Mouse (Mus musculus) naive thymus-derived CD4-positive, alpha-beta T cell, adult 2 months (primary cell): ENCODE data around the gene Palld.

Source experiments
- DNase-seq: peaks from one replicate; pipeline ENCODE4 v3.0.0-alpha.2; 2011; ENCODE audit warnings: low read depth

Gene Palld

DNA sequence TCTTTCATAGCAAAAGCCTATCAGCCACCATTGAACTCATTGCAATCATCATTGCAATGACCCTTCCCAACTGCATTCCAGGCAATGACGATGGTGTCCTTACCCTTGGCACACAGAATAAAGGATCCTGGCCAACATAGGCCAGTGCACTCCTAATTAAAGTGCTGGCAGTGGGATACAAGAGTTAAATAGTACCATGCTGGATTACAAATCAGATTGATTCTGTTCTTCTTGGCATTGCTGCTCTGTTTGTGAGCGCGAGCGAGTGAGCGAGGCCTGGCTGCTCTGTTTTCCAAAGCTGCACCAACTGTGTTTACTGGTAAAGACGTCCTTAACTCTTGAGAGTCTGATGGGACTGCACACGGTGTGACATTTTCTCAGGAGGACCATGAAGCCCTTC lies 37.1 kb downstream of the Palld start:
- DNase-seq = no peak

DNA sequence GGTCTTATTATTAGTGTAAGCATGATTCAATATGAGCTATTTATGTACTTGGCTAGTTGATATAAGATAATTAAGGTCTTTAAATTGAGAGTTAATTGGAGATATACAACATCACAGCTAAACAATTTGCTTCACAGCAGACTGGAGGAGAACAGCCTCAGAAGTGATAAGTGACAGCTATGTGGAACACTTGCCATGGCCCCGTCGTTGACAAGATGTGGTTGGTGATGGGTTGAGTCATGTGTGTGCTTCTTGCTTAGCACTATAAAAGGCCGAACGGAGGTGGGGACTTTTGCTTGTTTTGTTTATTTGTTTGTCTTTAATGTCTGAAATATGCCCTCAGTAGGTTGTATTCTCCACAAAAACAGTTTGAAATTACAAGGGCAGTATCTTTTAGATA lies 51.2 kb downstream of the Palld start:
- DNase-seq = no peak

DNA sequence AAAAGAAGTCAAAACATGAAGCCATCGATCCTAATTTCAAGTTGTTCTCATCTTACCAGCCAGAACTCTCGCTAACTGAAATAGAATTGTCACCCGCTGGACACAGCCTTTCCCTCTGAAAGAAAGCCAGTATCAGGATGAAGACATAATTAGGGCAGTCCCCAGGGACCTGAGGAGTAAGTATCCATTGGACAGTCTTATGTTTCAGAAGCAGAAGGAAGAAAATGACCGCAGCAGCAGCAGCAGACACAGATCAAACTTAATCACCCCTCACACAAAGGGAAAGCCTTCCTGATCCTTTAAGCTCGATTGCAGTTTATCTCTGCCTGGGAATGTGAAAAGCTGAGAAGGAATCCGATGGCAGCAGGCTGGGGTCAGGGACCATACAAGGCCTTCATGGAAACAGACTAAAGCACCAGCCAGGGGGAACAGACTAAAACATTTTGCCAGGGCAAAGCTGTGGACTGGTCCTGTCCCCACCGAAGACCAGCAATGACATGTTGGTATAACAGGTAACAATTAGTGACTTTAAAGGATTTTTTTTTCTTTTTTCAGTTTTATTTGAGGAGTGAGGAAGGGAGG lies 53.8 kb downstream of the Palld start:
- DNase-seq = no peak

DNA sequence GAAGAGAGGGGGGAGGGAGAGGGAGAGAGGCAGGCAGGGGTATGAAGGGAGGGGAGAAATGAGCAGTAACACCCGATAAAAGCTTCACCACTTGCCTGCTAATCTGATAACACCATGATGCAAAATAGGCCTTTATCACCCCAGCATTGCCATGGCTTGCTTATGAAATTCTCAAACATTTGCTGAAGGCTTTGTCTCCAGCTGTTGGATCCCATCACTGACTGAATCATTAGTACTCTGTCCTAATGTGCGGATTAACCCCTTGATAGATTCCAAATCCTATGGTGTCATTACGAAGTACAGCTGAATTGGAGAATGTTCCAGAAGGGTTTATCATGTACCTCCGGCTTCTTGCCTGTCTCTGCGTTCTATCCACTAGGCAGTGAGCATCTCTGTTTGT lies 55.0 kb downstream of the Palld start:
- DNase-seq = no peak

DNA sequence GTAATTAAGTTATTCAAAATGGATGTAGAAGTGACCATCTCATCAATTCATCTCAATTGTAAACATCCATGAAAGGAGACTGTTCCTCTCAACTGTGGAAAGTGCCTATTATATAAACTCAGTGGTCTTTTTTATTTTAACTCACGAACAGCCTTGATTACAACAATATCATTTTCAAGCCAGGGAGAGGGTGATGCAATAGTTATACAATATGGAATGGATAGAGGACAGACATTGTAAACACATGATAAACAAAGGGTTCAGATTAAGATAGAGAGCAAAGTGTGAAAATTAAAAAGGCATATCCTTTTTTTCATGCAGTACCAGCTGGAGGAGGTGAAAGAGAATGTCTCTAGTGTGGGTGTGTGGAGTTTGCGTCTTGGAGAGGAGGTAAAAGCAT lies 57.5 kb downstream of the Palld start:
- DNase-seq = no peak

DNA sequence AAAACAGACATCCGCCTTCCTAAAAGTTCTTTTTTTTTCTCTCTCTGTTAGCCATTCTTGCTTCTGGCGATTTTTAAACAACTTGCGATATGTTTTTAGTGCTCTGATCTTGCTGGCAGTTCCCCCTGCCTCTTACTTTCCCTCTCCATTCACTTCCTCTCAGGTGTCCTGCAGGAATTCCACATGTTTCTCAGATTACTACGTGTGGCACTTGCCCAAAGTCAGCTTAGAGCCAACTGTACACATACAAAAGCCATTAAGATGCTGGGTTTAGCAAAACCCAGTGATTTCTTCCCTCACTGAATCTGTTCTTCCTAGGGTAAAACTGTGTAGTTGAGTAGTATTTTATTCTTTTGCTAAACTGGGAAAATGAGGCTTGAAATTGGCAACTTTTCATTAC lies 57.9 kb downstream of the Palld start:
- DNase-seq = no peak

DNA sequence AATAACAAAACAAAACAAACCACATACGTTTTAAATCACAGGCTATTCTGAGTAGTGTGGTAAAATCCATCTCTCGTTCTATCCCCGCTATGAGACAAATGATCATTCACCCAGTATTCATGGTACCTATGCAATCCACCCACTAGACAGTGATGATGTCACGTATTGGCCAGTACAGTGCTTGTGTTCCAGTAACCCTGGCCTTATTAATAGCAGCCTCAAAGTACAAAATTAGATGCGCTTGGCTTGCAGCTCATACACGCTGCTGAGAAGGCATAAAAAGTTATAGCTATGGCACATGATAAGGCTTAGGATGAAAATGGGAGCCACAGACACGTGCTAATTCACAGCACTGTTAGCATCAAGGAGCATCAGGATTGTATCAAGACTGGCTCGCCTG lies 58.7 kb downstream of the Palld start:
- DNase-seq = no peak

DNA sequence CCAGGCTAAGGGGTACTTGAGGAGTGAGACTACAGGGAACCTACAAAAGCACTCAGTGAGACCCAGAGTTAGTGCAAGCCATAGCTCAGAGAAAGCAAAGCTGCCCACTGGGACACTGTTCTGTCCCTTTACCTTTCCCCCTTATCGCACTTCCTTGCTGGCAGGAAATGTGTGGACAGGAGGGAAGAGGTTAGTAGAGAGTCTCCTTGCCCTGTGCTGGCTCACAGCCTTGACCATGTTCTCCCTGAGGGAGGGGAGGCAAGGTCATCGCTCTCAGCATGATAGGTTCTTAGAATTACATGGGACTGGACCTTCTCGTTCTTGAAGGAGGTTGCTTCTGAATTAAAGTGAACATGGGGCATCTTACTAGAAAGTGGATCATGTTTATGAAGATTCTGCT lies 69.3 kb downstream of the Palld start:
- DNase-seq = no peak

DNA sequence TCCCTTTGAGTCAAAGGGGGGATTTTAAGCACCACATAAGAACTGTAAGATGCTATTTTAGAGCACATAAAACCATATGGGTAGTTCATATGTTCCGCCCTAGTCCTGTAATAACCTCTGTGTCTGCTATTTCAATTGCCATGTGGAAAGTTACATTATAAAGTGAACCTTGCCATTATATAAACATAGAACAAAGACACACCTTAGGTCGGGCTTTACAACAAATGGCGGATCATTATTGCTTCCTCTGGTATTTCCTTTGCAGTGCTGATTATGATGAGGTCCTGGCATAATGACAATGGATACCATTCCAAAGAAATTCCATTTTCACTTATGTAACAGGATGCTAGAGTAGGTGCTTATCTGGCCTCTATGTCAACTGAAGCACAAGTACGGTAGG lies 70.5 kb downstream of the Palld start:
- DNase-seq = no peak

DNA sequence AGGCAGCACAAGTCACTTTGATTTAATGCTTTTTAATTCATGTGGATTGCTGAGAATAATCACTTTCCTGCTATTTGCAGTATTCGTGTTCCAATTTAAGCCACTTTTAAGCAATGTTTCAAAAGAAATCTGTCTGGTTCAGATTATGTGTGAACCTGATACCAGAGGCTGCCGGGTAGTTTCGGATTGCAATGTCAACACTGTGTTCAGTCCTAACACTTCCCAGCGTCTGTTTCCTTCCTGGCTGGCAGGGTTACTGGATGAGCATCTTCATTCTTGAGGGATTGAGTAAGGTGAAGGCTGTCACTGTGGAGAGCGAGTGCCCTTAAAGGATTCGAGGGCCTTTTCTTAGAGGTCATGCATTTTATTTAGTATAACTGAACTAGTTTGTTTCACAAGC lies 71.7 kb downstream of the Palld start:
- DNase-seq = no peak

DNA sequence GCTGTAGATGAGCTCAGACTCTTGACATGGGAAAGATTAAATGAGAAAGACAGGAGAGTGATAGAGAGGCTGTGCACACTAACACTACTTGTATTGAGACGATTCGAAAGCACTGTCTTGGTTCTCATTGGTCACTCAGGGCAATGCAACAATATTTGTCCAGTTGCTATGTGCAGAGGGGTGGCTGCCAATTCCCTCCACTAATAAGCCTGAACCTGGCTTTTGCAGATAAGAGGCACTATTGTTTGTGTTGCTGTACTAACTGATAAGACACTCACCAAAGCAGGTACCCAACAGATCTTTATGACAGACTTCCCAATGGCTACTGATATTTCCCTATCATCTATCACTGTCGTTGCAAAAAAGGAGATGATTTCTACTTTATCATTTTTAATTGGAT lies 77.9 kb downstream of the Palld start:
- no peak for DNase-seq

DNA sequence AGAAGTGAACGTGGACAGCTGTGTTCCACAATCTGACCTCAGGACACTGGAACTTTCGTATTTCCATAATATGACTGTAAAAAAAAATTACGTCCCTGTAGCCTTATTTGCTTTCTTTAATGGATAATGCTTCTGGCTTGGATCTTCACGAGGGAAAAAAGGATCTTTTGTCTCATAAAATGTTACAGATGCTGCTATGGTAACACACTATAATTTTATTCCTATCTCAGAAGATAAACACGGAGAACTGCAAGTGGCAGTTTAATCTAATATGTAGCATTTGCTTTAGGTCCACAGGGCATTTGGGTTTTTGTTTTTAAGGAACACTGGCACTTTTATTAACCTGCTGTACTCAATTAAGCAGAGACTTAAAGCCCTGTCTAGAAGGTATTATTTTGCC lies 79.3 kb downstream of the Palld start:
- no peak for DNase-seq

DNA sequence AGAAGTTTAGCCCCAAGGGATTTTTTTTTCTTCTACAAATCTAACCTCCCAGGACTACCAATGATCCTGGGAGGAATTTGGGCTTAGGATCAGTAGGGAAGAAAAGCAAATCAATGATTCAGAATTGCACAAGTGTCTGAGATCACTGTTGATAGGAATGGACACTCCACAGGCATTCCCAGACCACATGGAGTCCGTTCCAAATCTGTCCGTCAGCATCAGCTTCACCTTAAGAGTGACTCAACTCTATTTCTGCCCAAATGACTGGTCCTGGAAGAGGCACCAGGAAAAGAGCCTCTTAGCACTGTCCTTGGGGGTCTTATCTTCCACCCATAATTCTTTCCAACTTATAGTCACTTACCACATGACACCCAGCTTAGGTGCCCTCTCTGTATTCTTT lies 98.7 kb downstream of the Palld start:
- no peak for DNase-seq

DNA sequence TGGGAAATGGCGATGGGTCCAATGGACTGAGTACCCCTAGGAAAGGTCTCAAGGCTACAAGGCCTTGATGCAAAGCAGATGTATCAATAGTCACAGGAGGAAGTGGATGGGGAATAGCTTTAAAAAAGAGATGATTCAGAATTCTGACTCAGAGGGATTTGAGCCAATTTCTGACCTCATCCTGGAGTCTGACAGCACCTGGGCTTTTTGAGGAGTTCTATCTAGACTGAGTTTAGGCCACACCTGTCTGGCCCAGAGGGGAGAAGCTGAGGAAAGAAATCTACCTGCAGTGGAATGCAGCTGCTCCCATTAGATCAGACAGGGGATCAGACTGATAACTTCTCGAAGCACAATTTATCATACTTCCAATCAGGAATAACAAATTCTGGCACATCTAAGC lies 99.7 kb downstream of the Palld start:
- DNase-seq = no peak

DNA sequence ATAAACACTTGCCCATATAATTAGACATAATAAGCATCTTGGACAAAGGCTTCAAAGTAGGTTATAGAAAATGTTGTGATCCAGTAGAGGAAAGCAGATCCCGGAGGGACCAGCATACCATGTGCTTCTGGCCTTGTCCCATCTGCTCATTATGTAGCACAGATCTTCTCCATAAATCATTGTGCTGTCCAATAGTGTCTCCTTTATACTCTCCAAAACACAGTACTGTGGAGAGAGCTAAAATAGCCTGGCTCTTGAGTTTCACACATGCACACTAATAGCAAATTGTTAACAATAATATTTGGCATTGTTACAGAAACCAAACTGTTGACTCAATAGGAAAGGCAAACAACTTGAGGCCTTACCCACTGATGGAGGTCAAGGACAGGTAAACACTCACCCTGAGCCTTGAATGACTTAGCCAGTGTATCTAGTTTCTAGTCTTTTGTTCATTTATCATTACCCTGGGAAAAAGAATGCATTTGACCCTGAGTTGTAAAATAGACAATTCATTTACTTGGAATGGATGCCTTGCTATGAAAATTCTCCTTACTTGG lies 105.0 kb downstream of the Palld start:
- DNase-seq = no peak

DNA sequence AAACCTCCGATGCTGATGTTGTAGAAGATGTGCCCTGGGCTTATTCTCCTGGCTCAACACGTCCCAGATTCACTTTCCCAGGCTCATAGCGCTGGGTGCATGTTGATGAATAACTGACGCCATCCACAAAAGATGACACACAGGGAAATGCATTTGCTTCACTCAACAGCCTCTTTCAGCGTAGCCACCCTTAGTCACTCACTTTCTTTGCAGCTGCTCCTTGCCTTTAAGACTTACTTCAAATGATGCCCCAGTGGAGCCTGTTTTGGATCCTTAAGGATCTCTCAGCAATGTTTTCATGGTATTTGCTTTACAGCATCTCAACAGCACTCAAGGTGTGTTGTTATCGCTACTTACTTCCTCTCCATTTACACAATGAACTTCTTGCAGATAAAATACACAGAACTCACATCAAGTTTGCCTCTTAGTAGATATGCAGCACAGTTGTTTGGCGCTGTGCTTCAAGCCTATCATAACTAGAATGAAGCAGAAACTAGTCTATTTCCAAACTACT lies 105.9 kb downstream of the Palld start:
- no peak for DNase-seq

DNA sequence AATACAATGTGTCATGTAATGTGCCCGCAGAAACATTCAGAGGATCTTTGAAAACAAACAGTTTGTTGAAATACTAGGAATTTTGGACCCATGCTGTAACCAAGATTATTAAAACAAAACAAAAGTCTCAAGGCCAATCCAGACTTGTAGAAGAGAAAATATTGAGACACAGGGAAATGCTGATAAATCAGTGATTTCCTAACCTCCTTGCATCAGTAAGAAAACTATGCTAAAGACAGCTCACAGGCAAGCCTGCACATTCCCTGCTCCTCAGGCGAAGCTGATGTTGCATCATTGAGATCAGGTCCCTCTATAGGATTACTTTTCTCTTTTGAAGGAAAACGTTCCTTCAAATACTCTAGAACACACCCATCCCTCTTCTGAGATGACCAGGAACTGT lies 112.5 kb downstream of the Palld start:
- DNase-seq = no peak

DNA sequence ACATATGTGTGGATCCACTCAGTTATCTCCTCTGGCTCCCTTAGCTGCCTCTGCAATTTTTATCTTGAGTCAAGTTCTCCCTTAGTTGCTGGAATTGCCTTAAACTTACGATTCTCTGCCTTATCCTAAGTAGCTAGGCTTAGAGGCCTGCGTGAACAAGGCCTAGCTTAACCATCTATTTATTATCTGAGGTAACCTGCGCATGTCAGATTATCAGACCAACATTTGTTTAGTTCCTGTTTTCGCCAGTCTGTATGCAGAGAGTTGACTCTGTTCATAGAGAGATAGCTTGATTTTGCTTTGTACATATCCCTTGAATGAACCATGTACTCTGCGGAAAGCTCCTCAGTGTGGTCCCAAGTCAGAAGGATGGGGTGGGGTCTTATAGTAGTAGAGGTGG lies 113.2 kb downstream of the Palld start:
- no peak for DNase-seq

DNA sequence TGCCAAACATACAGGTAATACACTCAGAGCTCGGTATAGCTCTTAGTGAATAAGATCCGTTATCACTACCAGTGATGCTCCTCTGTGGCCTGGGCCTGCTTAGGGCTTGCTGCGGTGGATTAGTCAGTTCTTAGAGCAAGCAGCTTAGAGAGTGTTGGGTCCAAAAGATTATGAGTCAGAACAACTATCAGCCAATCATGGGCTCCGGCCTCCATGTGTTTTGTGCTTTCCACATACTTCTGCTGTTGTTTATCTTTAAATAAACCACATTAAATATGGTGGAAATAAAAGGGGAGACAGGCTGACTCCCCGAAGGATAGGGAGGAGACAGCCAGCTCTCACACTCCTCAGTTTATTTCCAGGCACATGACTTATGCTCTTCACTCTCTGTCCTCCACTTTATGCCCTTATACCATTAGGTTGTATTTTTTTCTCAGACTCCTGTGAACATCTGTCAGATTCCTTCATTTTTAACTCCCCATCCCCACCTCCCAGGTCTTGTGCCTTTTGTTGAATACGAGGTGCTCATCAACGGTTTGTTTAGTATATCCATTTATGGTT lies 119.5 kb downstream of the Palld start:
- no peak for DNase-seq

DNA sequence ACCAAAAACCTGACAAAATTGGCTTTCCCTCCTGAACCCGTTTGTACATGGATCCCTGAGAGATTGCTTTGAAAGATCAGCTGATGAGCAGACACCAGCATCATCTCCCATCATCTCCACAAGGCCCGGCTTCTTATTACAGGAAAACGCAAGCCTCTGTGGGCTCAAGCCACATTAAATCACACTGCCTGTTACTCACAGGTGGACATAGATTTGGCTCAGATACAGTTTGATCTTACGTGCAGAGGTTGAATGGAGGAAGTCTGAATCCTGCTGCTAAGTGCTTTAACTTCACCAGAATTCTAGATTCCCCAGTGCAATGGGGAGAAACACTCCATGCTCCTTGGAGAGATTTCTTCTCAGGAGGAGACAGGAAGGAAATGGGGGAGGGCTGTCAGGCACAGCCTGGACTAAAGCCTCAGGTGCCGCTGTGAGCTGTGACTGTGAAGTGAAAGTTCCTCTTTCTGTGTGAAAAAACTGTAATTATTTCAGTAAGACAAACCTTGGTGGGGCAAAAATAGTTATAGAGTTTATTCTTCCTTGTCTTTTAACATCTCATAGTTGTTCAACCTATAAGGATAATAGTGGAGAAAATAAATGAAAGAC lies 121.7 kb downstream of the Palld start:
- no peak for DNase-seq

DNA sequence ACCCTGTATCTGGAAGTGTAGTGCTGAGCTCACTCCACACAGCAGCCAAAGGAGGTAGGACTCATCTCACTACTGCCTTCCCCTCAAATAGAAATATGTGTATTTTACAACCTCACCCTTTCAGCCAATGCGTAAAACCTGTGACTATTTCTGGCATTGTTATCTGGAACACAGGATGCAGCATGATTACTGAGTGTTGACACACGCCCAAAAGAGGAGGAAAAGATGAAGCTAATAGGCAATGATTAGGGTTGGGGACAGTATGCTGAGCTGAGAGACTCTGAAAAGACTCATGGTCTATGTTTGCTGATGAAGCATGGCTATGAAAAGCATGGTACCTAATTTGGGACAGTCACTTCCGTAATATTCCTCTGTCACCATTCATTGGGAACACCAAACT lies 124.3 kb downstream of the Palld start:
- no peak for DNase-seq

DNA sequence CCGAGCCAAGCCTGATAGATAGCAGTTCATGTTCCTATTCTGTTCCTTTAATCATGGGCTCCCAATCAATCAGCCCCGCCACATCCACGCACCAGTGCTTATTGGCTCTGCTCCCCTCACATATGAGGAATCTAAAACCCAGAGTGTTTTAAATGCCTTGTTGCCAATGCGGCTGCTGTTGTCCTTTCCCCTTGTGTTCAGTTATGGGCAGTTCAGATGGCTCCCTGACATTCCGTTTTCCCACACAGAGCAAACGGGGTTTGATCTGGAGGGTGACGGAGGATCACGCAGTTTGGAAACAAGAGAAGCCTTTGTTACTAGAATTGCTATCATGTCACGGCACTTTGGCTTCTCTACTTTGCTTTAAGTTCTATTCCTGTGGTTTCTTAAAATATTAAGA lies 125.9 kb downstream of the Palld start:
- DNase-seq = no peak

DNA sequence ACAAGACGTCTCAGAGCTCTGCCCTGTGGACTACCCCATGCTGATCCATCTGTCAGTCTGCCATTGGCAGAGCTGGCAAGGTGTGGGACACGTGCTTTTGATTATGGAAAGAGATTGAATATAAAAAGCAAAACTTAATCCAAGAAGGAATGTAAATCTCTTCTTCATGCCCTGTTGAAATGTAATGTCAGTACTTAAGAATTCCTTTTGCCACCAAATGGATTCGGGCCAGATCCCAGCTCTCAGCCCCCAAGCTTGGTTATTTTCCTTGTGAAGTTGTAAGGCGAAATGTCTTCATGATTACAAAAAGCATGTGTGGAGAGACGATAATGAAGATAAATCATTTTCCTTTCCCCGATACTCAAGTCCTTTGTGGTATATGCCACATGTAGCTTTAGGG lies 126.6 kb downstream of the Palld start:
- no peak for DNase-seq

DNA sequence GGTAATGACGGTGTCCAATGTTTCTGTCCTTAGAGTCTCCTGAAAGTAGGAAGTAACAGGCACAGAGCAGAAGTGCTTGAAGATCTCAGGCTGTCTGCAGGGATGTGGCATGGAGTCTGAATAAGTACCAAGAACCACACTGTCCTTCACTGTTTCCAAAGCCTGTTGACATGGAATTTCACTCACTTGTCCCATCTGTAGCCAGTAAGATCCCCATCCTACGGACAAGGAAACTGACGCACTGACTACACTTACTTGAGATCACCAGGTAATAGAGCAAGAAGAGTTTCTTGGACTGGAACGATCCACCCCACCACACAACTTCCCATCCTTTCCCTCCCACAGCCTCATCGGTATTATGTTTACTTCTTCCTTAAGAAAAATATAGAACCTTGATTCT lies 128.3 kb downstream of the Palld start:
- no peak for DNase-seq
